Mouse (Mus musculus) forebrain, embryonic 15.5 days (tissue): Measurements from ENCODE around the gene Nr1i3. TPM values are rescaled to one million over a fixed set of nuclear protein-coding genes. Genes with fewer than 3 reads are reported as not detected.

ENCODE experiments used
- ATAC-seq: fragments of 200-750 bp; cut with Nextera tagmentation; replicated peaks from 2 replicates; pipeline ENCODE4 v1.8.0; 2017; ENCODE audit warnings: mild to moderate bottlenecking, moderate TSS enrichment, moderate library complexity
- H3K27ac ChIP-seq: fragments of 300-500 bp; sonication (generic); replicated peaks from 2 replicates; pipeline ENCODE4 v1.5.1; 2015; ENCODE audit warnings: mild to moderate bottlenecking, inconsistent platforms
- H3K27me3 ChIP-seq: fragments of 300-500 bp; sonication (generic); 2 replicates; pipeline ENCODE4 v1.6.1; 2015; ENCODE audit warnings: inconsistent platforms
- H3K36me3 ChIP-seq: fragments of 300-500 bp; sonication (generic); 2 replicates; pipeline ENCODE4 v1.6.1; 2015; ENCODE audit warnings: mild to moderate bottlenecking, inconsistent platforms
- H3K4me1 ChIP-seq: fragments of 300-500 bp; sonication (generic); 2 replicates; pipeline ENCODE4 v1.6.1; 2015; ENCODE audit warnings: inconsistent platforms
- H3K4me2 ChIP-seq: fragments of 300-500 bp; sonication (generic); replicated peaks from 2 replicates; pipeline ENCODE4 v1.6.1; 2015; ENCODE audit warnings: mild to moderate bottlenecking, inconsistent platforms
- H3K4me3 ChIP-seq: fragments of 300-500 bp; sonication (generic); 2 replicates; pipeline ENCODE4 v1.5.1; 2015; ENCODE audit warnings: mild to moderate bottlenecking, inconsistent platforms
- H3K9ac ChIP-seq: fragments of 300-500 bp; sonication (generic); replicated peaks from 2 replicates; pipeline ENCODE4 v1.6.1; 2015; ENCODE audit warnings: mild to moderate bottlenecking, inconsistent platforms
- H3K9me3 ChIP-seq: fragments of 300-500 bp; sonication (generic); 2 replicates; pipeline ENCODE4 v1.6.1; 2016; ENCODE audit warnings: inconsistent platforms
- WGBS: fragments of 180-500 bp; shearing (Covaris S2); methylation state at CpG from one replicate; pipeline ENCODE4 v1.1.7; 2015; ENCODE audit warnings: mixed read lengths; 5-methylcytosine and 5-hydroxymethylcytosine counted together
- polyA plus RNA-seq: library from polyadenylated mRNA; unstranded; fragments of >200 nt; fragmentation: Nextera tagmentation; extraction: Ambion mirVana; gene quantifications from 2 replicates; pipeline ENCODE4 v1.2.1, GENCODE M21; 2015

Nr1i3 gene
- 0.22 and 0.38 TPM in 2 replicates for polyA plus RNA-seq

DNA sequence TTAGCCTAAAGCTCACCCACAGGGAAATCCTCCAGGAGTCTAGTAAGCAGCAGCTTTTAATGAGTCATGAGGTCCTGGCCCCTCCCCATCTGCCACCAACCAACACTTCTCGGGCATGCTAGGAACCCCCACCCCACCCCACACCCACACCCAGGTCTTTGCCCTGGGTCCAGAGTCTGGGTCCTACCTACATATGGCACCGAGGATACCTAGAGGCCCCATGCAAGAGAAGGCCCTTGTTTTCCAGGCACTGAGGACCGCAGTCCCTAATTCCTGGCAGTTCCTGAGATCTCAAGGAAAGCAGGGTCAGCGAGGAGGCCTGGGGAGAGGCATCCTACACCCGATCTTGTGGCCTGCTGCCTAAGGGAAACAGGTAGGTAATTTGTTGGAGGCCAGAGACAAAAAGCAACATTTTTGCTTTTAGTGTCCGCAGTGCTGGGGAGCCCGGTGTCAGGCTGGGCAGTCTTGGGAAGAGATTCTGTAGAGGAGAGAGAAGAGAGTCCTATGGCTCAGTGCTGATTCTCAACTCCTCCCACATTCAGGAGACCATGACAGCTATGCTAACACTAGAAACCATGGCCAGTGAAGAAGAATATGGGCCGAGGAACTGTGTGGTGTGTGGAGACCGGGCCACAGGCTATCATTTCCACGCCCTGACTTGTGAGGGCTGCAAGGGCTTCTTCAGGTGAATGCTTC is at the start of gene Nr1i3:
Gene Nr1i3 (plus strand): TSS at position 170 of the 696 bp plus-strand sequence.
- no peak for ATAC-seq
- H3K9ac ChIP-seq: no peak within 1 kb of the TSS
- H3K4me1 ChIP-seq: no peaks in the 10 kb centered on the region
- H3K9me3 ChIP-seq: no peaks in the 10 kb centered on the region
- no peak within 1 kb of the TSS for H3K27ac ChIP-seq
- H3K27me3 ChIP-seq: no peaks in the 10 kb centered on the region
- no peak within 1 kb of the TSS for H3K4me2 ChIP-seq
- peaks cover 6% of the 10 kb centered on the region; the same call in 1 of the 2 replicates for H3K36me3 ChIP-seq
- 67% methylated on average over 10 of the region's 10 CpGs for WGBS
- no peak within 1 kb of the TSS for H3K4me3 ChIP-seq

- Histone ChIP-seq H3K36me3 (no peaks in the 10 kb centered on the region), H3K9ac (no peak overlapping the region)
- 39% methylated on average over 3 of the region's 3 CpGs for WGBS
These were observed 49.5 kb upstream of the Nr1i3 start for GRCm38 (mm10) chr1:171164258-171164657.

GRCm38 (mm10) chr1:171165629-171166345 is 48.0 kb upstream of the Nr1i3 start:
- H3K4me3 ChIP-seq: no peak overlapping the region
- H3K9me3 ChIP-seq: no peaks in the 10 kb centered on the region
- no peak for ATAC-seq

More at GRCm38 (mm10) chr1:171164258-171164657, 49.5 kb upstream of the Nr1i3 start:
- no peak overlapping the region for H3K4me3 ChIP-seq
- ATAC-seq: no peak
- no peak overlapping the region for H3K27ac ChIP-seq
- no peak overlapping the region for H3K4me2 ChIP-seq
- no peaks in the 10 kb centered on the region for H3K9me3 ChIP-seq
- H3K27me3 ChIP-seq: peaks cover 11% of the 10 kb centered on the region
- H3K4me1 ChIP-seq: no peaks in the 10 kb centered on the region

DNA sequence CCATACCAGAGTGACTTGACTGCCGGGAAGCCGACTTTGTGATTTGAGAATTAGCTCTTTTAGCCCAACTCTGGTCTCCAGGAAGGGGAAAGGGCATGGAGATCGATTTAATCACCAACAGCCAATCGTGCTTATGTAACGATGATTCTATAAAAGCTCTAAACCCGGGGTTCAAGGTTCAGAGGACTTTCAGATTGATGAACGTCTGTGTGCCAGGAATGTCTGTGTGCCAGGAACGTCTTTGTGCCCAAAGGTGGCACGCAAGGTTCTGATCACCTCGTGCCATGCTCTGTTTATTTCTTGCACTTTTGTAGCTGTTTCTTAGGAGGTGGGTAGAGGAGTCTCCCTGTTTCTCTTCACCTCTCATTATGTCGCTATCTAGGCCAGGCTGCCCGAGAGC is 44.9 kb upstream of the Nr1i3 start:
- H3K36me3 ChIP-seq: no peaks in the 10 kb centered on the region
- H3K27ac ChIP-seq: no peak overlapping the region
- WGBS: 91% methylated on average over 12 of the region's 12 CpGs
- H3K9me3 ChIP-seq: no peaks in the 10 kb centered on the region
- no peak for ATAC-seq
- H3K4me3 ChIP-seq: no peak overlapping the region
- no peak overlapping the region for H3K9ac ChIP-seq
- H3K27me3 ChIP-seq: no peaks in the 10 kb centered on the region
- H3K4me1 ChIP-seq: no peaks in the 10 kb centered on the region
- H3K4me2 ChIP-seq: no peak overlapping the region

More at GRCm38 (mm10) chr1:171165629-171166345, 48.0 kb upstream of the Nr1i3 start:
- no peak overlapping the region for H3K4me2 ChIP-seq
- H3K4me1 ChIP-seq: no peaks in the 10 kb centered on the region
- 86% methylated on average over 5 of the region's 5 CpGs for WGBS
- H3K27me3 ChIP-seq: no peaks in the 10 kb centered on the region
- no peak overlapping the region for H3K9ac ChIP-seq
- no peak overlapping the region for H3K27ac ChIP-seq
- H3K36me3 ChIP-seq: no peaks in the 10 kb centered on the region

DNA sequence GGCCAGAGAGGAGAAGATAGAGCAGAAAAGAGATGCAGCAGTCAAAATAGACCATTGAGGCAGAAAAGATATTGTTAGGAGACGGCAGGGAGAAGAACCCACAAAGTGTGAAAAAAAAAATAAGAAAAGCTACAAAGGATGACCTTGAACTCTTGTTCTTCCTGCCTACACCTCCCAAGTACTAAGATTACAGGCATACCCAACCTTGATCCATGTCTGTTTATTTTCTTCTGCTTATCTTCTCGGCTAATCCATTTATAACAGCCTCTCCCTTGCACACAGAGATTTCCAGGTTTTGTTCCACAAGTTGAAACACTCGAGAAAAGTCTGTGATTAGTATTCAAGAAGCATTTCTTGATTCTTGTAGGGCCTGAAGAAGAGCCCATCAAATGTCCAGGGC is 43.9 kb upstream of the Nr1i3 start:
- H3K27me3 ChIP-seq: no peaks in the 10 kb centered on the region
- no peak for ATAC-seq
- H3K27ac ChIP-seq: no peak overlapping the region
- H3K4me1 ChIP-seq: no peaks in the 10 kb centered on the region
- WGBS: 66% methylated on average over 3 of the region's 3 CpGs
- H3K9me3 ChIP-seq: no peaks in the 10 kb centered on the region
- H3K4me2 ChIP-seq: no peak overlapping the region
- H3K9ac ChIP-seq: no peak overlapping the region
- H3K36me3 ChIP-seq: no peaks in the 10 kb centered on the region
- H3K4me3 ChIP-seq: no peak overlapping the region

- Histone ChIP-seq H3K4me1 (no peaks in the 10 kb centered on the region), H3K27ac (no peak overlapping the region), H3K9ac (no peak overlapping the region), H3K9me3 (no peaks in the 10 kb centered on the region), H3K27me3 (no peaks in the 10 kb centered on the region), H3K4me3 (no peak overlapping the region), H3K36me3 (no peaks in the 10 kb centered on the region), H3K4me2 (no peak overlapping the region)
- ATAC-seq: no peak
- WGBS: 72% methylated on average over 3 of the region's 3 CpGs
These were observed 42.6 kb upstream of the Nr1i3 start for GRCm38 (mm10) chr1:171171138-171171537.

DNA sequence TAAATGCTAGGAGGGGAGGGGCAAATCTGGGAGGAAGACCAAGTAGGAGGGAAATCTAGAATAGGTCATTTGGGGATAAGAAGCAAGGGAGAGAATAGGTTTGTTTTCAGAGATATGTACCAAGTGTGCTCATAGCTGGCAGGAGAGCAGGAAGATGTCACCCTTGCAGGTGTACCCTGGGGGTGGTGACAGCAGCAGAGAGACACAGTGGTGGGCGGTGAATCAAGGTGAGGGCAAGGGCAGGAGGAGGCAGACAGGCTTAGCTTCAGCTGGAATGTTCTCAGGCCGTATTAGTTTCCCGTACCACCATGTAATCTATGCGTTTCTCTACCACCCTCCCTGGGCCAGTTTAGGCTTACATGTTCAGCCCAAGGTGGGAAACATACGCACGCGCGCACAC is 41.0 kb upstream of the Nr1i3 start:
- no peaks in the 10 kb centered on the region for H3K27me3 ChIP-seq
- no peaks in the 10 kb centered on the region for H3K4me1 ChIP-seq
- H3K27ac ChIP-seq: no peak overlapping the region
- no peak overlapping the region for H3K9ac ChIP-seq
- no peak overlapping the region for H3K4me3 ChIP-seq
- ATAC-seq: no peak
- 98% methylated on average over 8 of the region's 8 CpGs for WGBS
- no peaks in the 10 kb centered on the region for H3K9me3 ChIP-seq
- H3K36me3 ChIP-seq: no peaks in the 10 kb centered on the region
- H3K4me2 ChIP-seq: no peak overlapping the region

DNA sequence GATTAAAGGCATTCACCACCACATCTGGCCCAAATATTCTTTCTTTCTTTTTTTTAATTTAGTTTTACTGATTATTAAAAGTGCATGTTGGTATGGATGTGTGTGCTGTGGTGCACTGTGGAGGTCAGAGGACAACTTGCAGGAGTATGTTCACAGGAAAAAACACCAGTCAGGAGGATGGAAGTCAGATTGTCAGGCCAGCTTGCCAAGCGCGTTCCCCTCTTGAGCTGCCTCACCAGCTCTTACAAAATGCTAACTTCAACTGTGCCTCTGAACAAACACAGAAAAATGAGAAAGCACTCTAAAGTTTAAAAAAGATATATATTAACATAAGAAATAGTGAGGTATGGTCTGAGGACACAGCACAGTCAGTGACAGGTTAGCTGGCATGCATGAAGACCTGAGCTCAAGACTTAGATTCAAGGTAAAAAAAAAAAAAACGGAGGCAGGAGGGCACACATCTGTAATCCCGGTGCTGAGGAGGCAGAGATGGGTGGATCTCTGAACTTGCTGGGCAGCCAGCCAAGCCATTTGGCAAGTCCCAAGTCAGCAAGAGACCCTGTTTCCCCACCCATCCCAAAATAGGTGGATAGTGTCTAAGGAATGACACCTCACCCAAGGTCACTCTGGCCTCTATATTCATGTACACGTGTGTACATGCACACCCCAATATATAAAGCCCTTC is 34.1 kb upstream of the Nr1i3 start:
- no peak overlapping the region for H3K4me2 ChIP-seq
- WGBS: 77% methylated on average over 5 of the region's 5 CpGs
- no peaks in the 10 kb centered on the region for H3K4me1 ChIP-seq
- H3K27me3 ChIP-seq: no peaks in the 10 kb centered on the region
- H3K36me3 ChIP-seq: no peaks in the 10 kb centered on the region
- H3K27ac ChIP-seq: no peak overlapping the region
- no peak overlapping the region for H3K9ac ChIP-seq
- no peak overlapping the region for H3K4me3 ChIP-seq
- ATAC-seq: no peak
- no peaks in the 10 kb centered on the region for H3K9me3 ChIP-seq

DNA sequence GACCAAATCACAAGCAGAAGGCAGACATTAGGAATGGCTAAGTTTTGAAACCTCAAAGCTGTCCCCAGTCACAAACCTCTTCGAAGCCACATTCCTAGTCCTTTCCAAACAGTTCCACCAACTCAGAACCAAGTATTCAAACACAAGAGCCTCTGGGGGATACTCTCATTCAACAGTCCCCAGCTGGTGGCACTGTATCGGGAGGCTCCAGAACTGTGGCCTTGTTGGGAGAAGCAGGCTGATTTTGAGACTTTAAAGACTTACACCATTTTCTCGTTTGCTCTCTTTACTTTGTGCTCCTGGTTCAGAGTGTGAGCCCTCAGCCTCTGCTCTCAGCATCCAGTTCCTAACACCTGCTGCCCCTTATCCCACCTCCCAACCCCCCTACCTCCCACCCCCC is 30.7 kb upstream of the Nr1i3 start:
- no peaks in the 10 kb centered on the region for H3K27me3 ChIP-seq

GRCm38 (mm10) chr1:171183620-171184019 is 30.1 kb upstream of the Nr1i3 start:
- ATAC-seq: no peak
- H3K27me3 ChIP-seq: no peaks in the 10 kb centered on the region
- WGBS: 79% methylated on average over 3 of the region's 3 CpGs

More for the DNA sequence above, 30.7 kb upstream of the Nr1i3 start:
- Histone ChIP-seq H3K27ac (no peak overlapping the region), H3K9me3 (no peaks in the 10 kb centered on the region), H3K4me2 (no peak overlapping the region), H3K4me3 (no peak overlapping the region), H3K4me1 (no peaks in the 10 kb centered on the region), H3K36me3 (no peaks in the 10 kb centered on the region), H3K9ac (no peak overlapping the region)
- 81% methylated on average over 3 of the region's 3 CpGs for WGBS
- ATAC-seq: no peak

GRCm38 (mm10) chr1:171184314-171184713 is 29.5 kb upstream of the Nr1i3 start:
- H3K27me3 ChIP-seq: no peaks in the 10 kb centered on the region

More at GRCm38 (mm10) chr1:171183620-171184019, 30.1 kb upstream of the Nr1i3 start:
- Histone ChIP-seq H3K27ac (no peak overlapping the region), H3K4me2 (no peak overlapping the region), H3K9me3 (no peaks in the 10 kb centered on the region), H3K36me3 (no peaks in the 10 kb centered on the region), H3K4me1 (0 out of 2 replicates have a peak, but pooled peaks cover 4% of the 10 kb centered on the region), H3K9ac (no peak overlapping the region), H3K4me3 (no peak overlapping the region)

GRCm38 (mm10) chr1:171185655-171186054 is 28.1 kb upstream of the Nr1i3 start:
- WGBS: 54% methylated on average over 8 of the region's 8 CpGs
- 0 out of 2 replicates have a peak, but pooled peaks cover 8% of the 10 kb centered on the region for H3K4me1 ChIP-seq
- ATAC-seq: no peak

More at GRCm38 (mm10) chr1:171184314-171184713, 29.5 kb upstream of the Nr1i3 start:
- ATAC-seq: no peak
- H3K27ac ChIP-seq: no peak overlapping the region
- no peak overlapping the region for H3K4me2 ChIP-seq
- no peak overlapping the region for H3K4me3 ChIP-seq
- 90% methylated on average over 7 of the region's 7 CpGs for WGBS
- no peaks in the 10 kb centered on the region for H3K9me3 ChIP-seq
- no peaks in the 10 kb centered on the region for H3K36me3 ChIP-seq
- H3K4me1 ChIP-seq: 0 out of 2 replicates have a peak, but pooled peaks cover 8% of the 10 kb centered on the region
- H3K9ac ChIP-seq: no peak overlapping the region

More at GRCm38 (mm10) chr1:171185655-171186054, 28.1 kb upstream of the Nr1i3 start:
- no peak overlapping the region for H3K9ac ChIP-seq
- no peak overlapping the region for H3K4me2 ChIP-seq
- H3K27me3 ChIP-seq: no peaks in the 10 kb centered on the region
- no peak overlapping the region for H3K4me3 ChIP-seq
- no peaks in the 10 kb centered on the region for H3K9me3 ChIP-seq
- no peaks in the 10 kb centered on the region for H3K36me3 ChIP-seq
- no peak overlapping the region for H3K27ac ChIP-seq
